Mouse (Mus musculus) megakaryocyte, embryonic 14.5 days (primary cell): ENCODE measurements around the gene Cactin. TPM values are rescaled to one million over a fixed set of nuclear protein-coding genes. Genes with fewer than 3 reads are reported as not detected.

Source experiments
- H3K27me3 ChIP-seq: replicated peaks from 2 replicates; pipeline ENCODE3; 2012; ENCODE audit warnings: inconsistent platforms
- H3K36me3 ChIP-seq: replicated peaks from 2 replicates; pipeline ENCODE3; 2012; ENCODE audit warnings: low read length, inconsistent platforms, mixed read lengths
- H3K4me1 ChIP-seq: 2 replicates; pipeline ENCODE4 v1.6.1; 2012; ENCODE audit warnings: inconsistent platforms
- H3K4me3 ChIP-seq: replicated peaks from 2 replicates; pipeline ENCODE3; 2012; ENCODE audit warnings: moderate library complexity, mild to moderate bottlenecking, inconsistent platforms
- H3K9me3 ChIP-seq: 2 replicates; pipeline ENCODE4 v1.6.1; 2012; ENCODE audit warnings: inconsistent platforms
- FLI1 ChIP-seq: IDR thresholded peaks from 2 replicates; pipeline ENCODE4 v1.6.1; 2012; ENCODE audit warnings: low read length, inconsistent platforms, mixed read lengths
- GATA1 ChIP-seq: IDR thresholded peaks from 3 replicates; pipeline ENCODE4 v1.6.1; 2012; ENCODE audit warnings: mixed read lengths, low read length, inconsistent platforms, borderline replicate concordance
- polyA plus RNA-seq: library from polyadenylated mRNA; stranded (reverse); fragments of >175 nt; gene quantifications from 2 replicates; pipeline ENCODE4 v1.2.3, GENCODE M21; 2012; ENCODE audit warnings: low replicate concordance; ENCODE audit not compliant: insufficient read depth

Cactin gene
- polyA plus RNA-seq, 1 experiment, result 78.5 TPM

DNA sequence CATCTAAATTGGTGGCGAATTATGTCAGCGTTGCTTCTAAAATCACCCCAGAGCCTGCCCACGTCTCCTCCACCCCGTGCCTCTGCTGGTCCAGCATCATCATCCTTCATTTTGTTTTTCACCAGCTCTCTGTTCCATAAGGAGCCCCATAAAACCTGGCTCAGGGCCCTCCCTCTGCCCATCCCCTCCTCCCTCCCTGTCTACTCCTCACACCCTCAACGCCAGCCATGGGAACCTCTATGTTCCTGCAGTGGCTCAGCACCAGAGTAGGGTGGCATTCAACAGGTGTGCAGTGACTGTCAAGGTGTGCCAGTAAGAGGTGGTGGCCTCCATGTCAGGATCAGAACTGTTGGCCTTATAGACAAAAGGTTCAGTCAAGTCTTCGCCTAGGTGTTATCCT is 25.7 kb upstream of the Cactin start:
- Histone ChIP-seq H3K27me3 (no peaks in the 10 kb centered on the region), H3K4me3 (peak overlapping the region; percentile 99), H3K9me3 (no peaks in the 10 kb centered on the region), H3K36me3 (peaks cover 44% of the 10 kb centered on the region), H3K4me1 (peaks cover 85% of the 10 kb centered on the region)
- TF ChIP-seq FLI1 (no peak), GATA1 (no peak)

DNA sequence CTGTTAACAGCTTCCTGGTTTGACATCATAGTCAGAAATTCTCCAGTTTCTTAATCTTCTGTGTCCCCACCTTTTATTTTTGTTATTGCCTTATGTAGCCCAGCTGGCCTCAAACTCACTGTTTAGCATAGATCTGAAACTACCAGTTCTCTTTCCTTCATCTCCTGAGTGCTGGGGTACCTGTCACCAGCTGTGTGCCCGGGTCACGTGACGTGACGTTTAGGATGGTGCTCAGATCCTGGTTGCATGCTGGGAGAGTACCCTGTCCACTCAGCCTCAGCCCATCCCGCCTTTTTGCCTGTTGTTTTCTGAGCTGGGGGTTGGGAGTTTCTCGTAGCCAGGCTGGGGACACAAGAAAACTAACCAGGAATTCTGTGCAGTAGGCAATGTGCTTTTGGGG is 23.7 kb upstream of the Cactin start:
- no peak for TF ChIP-seq FLI1
- no peak for TF ChIP-seq GATA1
- H3K9me3 ChIP-seq, result no peaks in the 10 kb centered on the region
- H3K4me1 ChIP-seq, result peaks cover 93% of the 10 kb centered on the region
- peak overlapping the region; percentile 90 for H3K4me3 ChIP-seq
- peaks cover 64% of the 10 kb centered on the region for H3K36me3 ChIP-seq
- H3K27me3 ChIP-seq, result no peaks in the 10 kb centered on the region

DNA sequence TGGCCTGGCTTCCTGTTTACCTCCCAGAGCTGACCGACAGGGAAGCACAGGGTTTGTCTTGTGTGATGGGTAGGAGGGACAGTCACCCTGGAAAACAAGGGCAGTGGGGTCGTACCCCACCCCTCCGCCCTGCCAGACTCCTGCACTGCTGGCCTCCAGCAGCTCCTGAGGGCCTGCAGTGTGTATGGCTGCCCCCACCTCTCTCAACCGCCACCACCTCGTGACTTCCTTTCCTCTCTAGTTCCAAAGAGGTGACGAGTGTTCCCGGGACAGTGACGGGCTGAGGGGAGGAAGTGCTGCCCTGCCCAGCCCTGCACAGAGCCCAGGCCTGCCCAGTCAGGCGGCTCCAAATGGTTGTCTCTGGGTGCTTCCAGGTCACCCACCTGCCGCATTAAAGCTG is 23.1 kb upstream of the Cactin start:
- Histone ChIP-seq H3K9me3 (no peaks in the 10 kb centered on the region), H3K27me3 (no peaks in the 10 kb centered on the region), H3K4me3 (peak overlapping the region; percentile 90), H3K4me1 (peaks cover 96% of the 10 kb centered on the region), H3K36me3 (peaks cover 67% of the 10 kb centered on the region)
- TF ChIP-seq GATA1, result no peak
- TF ChIP-seq FLI1, result no peak

DNA sequence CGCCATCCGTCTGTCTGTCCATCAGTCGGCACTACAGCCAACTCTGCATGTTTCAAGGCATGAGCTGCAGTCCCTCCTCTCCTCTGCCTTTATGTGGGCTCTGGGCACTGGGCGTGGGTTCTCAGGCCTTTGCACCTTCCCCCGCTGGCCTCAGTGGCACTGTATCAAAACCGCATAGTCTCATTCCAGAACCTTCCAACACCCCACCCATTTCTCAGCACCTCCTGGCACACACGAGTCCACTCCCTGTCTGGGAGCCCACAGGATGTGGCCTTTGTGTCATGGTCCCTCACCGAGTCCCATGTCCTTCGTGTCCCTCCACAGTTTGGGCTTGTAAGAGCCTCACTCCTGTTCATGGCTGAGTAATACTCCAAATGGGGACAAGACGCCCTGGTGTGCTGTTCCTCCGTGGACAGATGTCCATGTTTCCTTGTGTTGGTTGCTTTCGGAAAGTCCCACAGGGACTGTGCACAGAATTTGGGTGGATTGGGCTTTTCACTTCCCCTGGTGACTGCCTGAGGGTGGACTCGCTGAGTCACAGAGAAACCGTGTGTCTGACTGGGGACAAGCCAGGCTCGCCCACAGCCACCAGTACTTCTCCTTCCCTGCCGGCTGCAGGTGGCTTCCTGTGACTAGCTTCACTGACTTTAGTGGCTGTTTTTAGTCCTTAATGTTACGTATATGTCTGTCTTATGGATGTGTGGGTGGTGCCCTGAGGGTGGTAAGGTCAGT is 22.4 kb upstream of the Cactin start:
- Histone ChIP-seq H3K27me3 (no peaks in the 10 kb centered on the region), H3K36me3 (peaks cover 67% of the 10 kb centered on the region), H3K4me1 (peaks cover 100% of the 10 kb centered on the region), H3K9me3 (no peaks in the 10 kb centered on the region), H3K4me3 (peak overlapping the region; percentile 90)
- no peak for TF ChIP-seq GATA1

DNA sequence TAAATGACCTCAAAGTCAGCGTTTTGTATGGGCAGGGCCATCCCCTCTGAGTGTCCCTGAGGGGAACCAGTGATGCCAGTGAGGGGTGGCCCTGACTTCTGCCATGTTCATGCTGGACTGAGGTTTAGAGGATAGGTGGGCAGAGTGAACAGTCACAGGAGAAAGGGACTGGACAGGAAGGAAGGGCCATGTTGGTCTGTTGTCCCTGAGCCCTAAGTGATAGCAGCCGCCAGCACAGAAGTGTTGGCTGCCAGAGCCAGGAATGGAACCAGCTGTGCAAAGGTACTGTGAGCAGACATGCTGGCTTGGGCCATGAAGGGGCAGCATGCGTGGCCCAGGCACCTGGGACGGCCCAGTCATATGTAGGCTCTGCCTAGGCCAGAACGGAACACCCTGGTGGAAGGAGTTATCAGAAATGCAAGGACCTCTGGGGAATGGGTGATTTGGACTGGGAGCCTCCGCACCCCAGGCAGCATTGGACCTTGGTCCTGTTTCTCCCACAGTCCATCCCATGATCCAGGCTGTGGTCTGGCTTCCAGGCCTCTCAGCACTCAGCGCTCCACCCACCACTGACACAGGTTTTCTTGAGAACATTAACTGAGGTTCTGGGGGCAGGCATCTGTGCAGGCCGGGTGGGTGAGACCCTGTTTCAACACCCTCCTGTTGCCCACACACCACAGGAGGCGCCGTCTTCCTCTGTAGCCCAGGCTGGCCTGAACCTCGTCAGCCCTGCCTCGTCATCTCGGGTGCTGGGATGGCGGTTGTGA is 21.1 kb upstream of the Cactin start:
- Histone ChIP-seq H3K9me3 (no peaks in the 10 kb centered on the region), H3K36me3 (peaks cover 62% of the 10 kb centered on the region), H3K4me1 (peaks cover 100% of the 10 kb centered on the region), H3K27me3 (no peaks in the 10 kb centered on the region), H3K4me3 (peak overlapping the region; percentile 90)
- TF ChIP-seq FLI1 (no peak), GATA1 (no peak)

DNA sequence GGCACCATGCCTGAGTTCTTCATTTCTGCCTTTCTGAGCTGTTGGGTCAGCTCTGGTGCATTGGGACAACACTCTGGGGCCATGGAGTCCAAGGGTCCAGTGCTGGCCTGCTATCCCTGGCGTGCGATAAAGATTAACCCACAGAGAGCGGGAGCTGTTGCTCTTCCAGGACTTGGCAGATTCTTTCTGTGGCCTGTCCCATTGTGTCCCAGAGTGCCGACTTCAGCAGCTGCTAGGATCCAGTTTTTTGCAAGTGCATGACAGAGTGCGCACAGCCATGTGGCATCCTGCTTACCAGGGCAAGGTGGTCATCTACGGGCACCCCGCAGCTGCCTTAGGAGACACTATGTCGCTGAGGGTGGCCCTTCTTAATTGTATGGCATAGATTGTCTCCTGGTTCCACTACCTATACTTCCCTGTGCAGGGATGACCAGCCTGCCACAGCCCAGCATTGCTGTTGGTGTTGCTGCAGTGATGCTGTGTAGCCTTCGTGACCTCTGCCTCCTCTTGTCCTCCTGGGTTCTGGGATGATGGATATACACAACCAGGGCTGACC is 20.5 kb upstream of the Cactin start:
- no peak for TF ChIP-seq GATA1
- TF ChIP-seq FLI1, result no peak
- H3K4me3 ChIP-seq, result peak overlapping the region; percentile 90
- H3K36me3 ChIP-seq, result peaks cover 62% of the 10 kb centered on the region
- no peaks in the 10 kb centered on the region for H3K9me3 ChIP-seq
- no peaks in the 10 kb centered on the region for H3K27me3 ChIP-seq
- peaks cover 100% of the 10 kb centered on the region for H3K4me1 ChIP-seq

DNA sequence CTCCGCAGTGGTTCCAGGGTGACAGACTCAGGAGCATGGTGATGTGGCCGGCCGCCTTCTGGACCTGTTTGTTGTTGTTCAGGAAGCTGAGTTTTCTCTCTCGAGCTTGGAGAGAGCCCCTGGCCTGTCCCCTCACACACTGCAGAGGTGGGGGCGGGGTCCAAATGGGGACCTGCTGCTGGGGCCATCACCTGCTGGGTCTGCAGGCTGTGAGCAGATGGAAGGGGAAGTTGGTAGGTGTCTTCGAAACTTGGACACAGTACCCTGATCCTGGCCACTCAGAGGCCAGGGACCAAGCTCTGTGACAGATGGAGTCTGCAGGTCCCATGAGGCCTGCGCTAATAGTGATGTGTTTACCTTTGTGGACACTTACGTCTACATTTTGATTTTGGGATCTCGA is 19.6 kb upstream of the Cactin start:
- TF ChIP-seq FLI1 (no peak), GATA1 (no peak)
- no peaks in the 10 kb centered on the region for H3K9me3 ChIP-seq
- no peak overlapping the region for H3K4me3 ChIP-seq
- H3K36me3 ChIP-seq, result peaks cover 62% of the 10 kb centered on the region
- peaks cover 99% of the 10 kb centered on the region for H3K4me1 ChIP-seq
- no peaks in the 10 kb centered on the region for H3K27me3 ChIP-seq

DNA sequence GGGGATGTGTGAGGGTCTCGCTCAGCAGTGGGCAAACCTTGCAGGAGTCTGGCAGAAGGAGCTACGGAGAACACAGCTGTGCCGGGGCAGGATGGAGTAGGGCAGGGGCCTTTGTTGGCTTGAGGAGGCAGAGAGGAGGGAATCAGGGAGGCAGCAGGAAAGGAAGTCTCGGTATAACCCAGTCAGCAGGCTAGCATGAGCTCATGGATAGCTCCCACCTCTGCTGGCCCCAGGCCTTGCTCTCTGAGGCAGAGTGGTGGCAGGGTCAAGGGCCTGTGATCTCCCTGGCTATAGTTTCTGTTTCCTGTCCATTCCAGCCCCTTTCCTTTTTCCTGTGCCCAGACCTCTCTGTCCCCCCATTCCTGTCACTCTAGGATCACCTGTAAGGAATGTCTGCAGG is 18.6 kb upstream of the Cactin start:
- H3K9me3 ChIP-seq, result no peaks in the 10 kb centered on the region
- no peak for TF ChIP-seq GATA1
- no peak for TF ChIP-seq FLI1
- no peaks in the 10 kb centered on the region for H3K27me3 ChIP-seq
- H3K4me1 ChIP-seq, result peaks cover 96% of the 10 kb centered on the region
- H3K36me3 ChIP-seq, result peaks cover 66% of the 10 kb centered on the region
- peak overlapping the region; percentile 93 for H3K4me3 ChIP-seq

DNA sequence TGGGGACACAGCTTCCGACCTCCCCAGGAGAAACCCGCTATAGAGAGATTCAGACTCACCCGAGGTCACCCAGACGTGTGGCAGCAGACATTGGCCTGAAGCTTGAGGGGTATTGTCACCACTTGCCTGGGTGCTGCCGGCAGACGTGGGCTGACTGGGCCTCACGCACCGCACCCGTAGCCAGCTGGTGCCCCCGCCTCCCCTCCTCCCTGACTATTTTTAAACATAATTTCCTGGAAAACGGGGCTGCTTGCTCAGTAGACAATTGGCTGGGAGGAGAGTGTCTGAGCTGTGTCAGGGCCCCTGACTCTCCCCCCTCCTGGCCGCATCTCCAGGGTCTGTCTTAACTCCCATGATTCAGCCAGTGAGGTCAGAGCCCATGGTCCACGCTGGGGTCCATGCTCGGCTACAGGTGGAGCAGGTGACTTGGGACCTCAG is 18.1 kb upstream of the Cactin start:
- TF ChIP-seq GATA1, result no peak
- no peak for TF ChIP-seq FLI1
- Histone ChIP-seq H3K27me3 (no peaks in the 10 kb centered on the region), H3K4me3 (peak overlapping the region; percentile 93), H3K9me3 (no peaks in the 10 kb centered on the region), H3K36me3 (peaks cover 71% of the 10 kb centered on the region), H3K4me1 (peaks cover 95% of the 10 kb centered on the region)

DNA sequence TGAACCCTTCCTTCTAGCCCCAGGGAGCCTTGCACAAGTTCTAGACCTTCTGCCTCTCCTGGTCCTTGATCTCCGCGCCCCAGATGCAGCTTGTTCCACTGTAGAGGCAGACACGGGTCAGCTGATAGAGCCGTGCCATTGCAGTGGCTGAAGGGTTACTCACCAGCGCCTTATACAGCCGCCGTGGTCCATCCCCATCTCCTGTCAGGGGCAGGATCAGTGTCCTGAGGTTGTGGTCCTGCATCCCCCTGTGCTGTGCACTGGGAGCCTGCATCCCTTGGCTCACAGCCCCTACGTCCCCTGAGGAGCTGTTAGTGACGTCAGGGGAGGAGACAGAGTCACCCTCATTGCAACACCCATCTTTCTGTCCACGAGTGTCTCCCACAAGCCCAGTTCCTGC is 17.6 kb upstream of the Cactin start:
- Histone ChIP-seq H3K4me1 (peaks cover 91% of the 10 kb centered on the region), H3K4me3 (peak overlapping the region; percentile 93), H3K36me3 (peaks cover 75% of the 10 kb centered on the region), H3K9me3 (no peaks in the 10 kb centered on the region), H3K27me3 (no peaks in the 10 kb centered on the region)
- TF ChIP-seq GATA1 (no peak), FLI1 (no peak)
